Mouse (Mus musculus) stomach, embryonic 15.5 days (tissue): ENCODE results near the gene Il10. TPM values are rescaled to one million over a fixed set of nuclear protein-coding genes. Genes with fewer than 3 reads are reported as not detected.

ENCODE experiments used
- ATAC-seq: fragments of 200-750 bp; cut with Nextera tagmentation; 2 replicates; pipeline ENCODE4 v1.8.0; 2017; ENCODE audit warnings: low read depth, moderate number of reproducible peaks, moderate TSS enrichment; ENCODE audit not compliant: insufficient read depth, low FRiP score
- H3K27ac ChIP-seq: fragments of 300-500 bp; sonication (generic); 2 replicates; pipeline ENCODE4 v1.5.1; 2015; ENCODE audit warnings: mild to moderate bottlenecking, inconsistent platforms
- H3K27me3 ChIP-seq: fragments of 300-500 bp; sonication (generic); replicated peaks from 2 replicates; pipeline ENCODE4 v1.6.1; 2015; ENCODE audit warnings: inconsistent platforms
- H3K36me3 ChIP-seq: fragments of 300-500 bp; sonication (generic); 2 replicates; pipeline ENCODE4 v1.6.1; 2015; ENCODE audit warnings: inconsistent platforms
- H3K4me1 ChIP-seq: fragments of 300-500 bp; sonication (generic); 2 replicates; pipeline ENCODE4 v1.6.1; 2015; ENCODE audit warnings: inconsistent platforms
- H3K4me2 ChIP-seq: fragments of 300-500 bp; sonication (generic); 2 replicates; pipeline ENCODE4 v1.6.1; 2015; ENCODE audit warnings: mild to moderate bottlenecking, inconsistent platforms
- H3K4me3 ChIP-seq: fragments of 300-500 bp; sonication (generic); replicated peaks from 2 replicates; pipeline ENCODE4 v1.5.1; 2015; ENCODE audit warnings: inconsistent platforms
- H3K9ac ChIP-seq: fragments of 300-500 bp; sonication (generic); 2 replicates; pipeline ENCODE4 v1.6.1; 2015; ENCODE audit warnings: inconsistent platforms
- H3K9me3 ChIP-seq: fragments of 300-500 bp; sonication (generic); 2 replicates; pipeline ENCODE4 v1.6.1; 2016; ENCODE audit warnings: inconsistent platforms
- WGBS: fragments of 180-500 bp; shearing (Covaris S2); methylation state at CpG from one replicate; pipeline ENCODE4 v1.1.7; 2015; 5-methylcytosine and 5-hydroxymethylcytosine counted together
- polyA plus RNA-seq: library from polyadenylated mRNA; unstranded; fragments of >200 nt; fragmentation: Nextera tagmentation; extraction: Ambion mirVana; gene quantifications from 2 replicates; pipeline ENCODE4 v1.2.1, GENCODE M21; 2015

Gene Il10
- polyA plus RNA-seq, 1 experiment from 2014 or later = not detected

GRCm38 (mm10) chr1:131042263-131042662, 22.6 kb downstream of the Il10 start:
- WGBS = 74% methylated on average over 2 of the region's 2 CpGs
- Histone ChIP-seq H3K27ac (no peak overlapping the region), H3K9me3 (no peaks in the 10 kb centered on the region), H3K4me2 (no peak overlapping the region), H3K9ac (no peak overlapping the region), H3K27me3 (no peaks in the 10 kb centered on the region), H3K36me3 (no peaks in the 10 kb centered on the region), H3K4me1 (no peaks in the 10 kb centered on the region), H3K4me3 (no peak overlapping the region)
- ATAC-seq = no peak

- no peaks in the 10 kb centered on the region for H3K27me3 ChIP-seq
- H3K9ac ChIP-seq = no peak overlapping the region
- H3K4me3 ChIP-seq = no peak overlapping the region
- no peak for ATAC-seq
- H3K27ac ChIP-seq = no peak overlapping the region
- H3K9me3 ChIP-seq = no peaks in the 10 kb centered on the region
- WGBS = 91% methylated on average over 3 of the region's 3 CpGs
- H3K36me3 ChIP-seq = no peaks in the 10 kb centered on the region
- no peak overlapping the region for H3K4me2 ChIP-seq
- no peaks in the 10 kb centered on the region for H3K4me1 ChIP-seq
Observed at GRCm38 (mm10) chr1:131042721-131043120, 23.1 kb downstream of the Il10 start.

GRCm38 (mm10) chr1:131043636-131044035, 24.0 kb downstream of the Il10 start:
- H3K4me3 ChIP-seq = no peak overlapping the region
- 90% methylated on average over 4 of the region's 4 CpGs for WGBS
- no peak for ATAC-seq
- no peaks in the 10 kb centered on the region for H3K9me3 ChIP-seq
- H3K4me1 ChIP-seq = no peaks in the 10 kb centered on the region
- H3K27me3 ChIP-seq = no peaks in the 10 kb centered on the region
- H3K27ac ChIP-seq = no peak overlapping the region
- H3K9ac ChIP-seq = no peak overlapping the region
- H3K4me2 ChIP-seq = no peak overlapping the region
- no peaks in the 10 kb centered on the region for H3K36me3 ChIP-seq

- H3K4me2 ChIP-seq = no peak overlapping the region
- no peak for ATAC-seq
Observed at GRCm38 (mm10) chr1:131045723-131046355, 26.2 kb downstream of the Il10 start.

GRCm38 (mm10) chr1:131046607-131047006, 27.0 kb downstream of the Il10 start:
- no peak overlapping the region for H3K4me3 ChIP-seq
- WGBS = 88% methylated on average over 10 of the region's 10 CpGs
- no peaks in the 10 kb centered on the region for H3K9me3 ChIP-seq

More at GRCm38 (mm10) chr1:131045723-131046355, 26.2 kb downstream of the Il10 start:
- Histone ChIP-seq H3K27ac (no peak overlapping the region), H3K4me3 (no peak overlapping the region), H3K9me3 (no peaks in the 10 kb centered on the region), H3K36me3 (no peaks in the 10 kb centered on the region), H3K9ac (no peak overlapping the region), H3K27me3 (no peaks in the 10 kb centered on the region), H3K4me1 (no peaks in the 10 kb centered on the region; the same call in 1 of the 2 replicates)
- WGBS = 74% methylated on average over 2 of the region's 2 CpGs

GRCm38 (mm10) chr1:131048121-131048863, 28.6 kb downstream of the Il10 start:
- 54% methylated on average over 6 of the region's 6 CpGs for WGBS
- no peak overlapping the region for H3K9ac ChIP-seq
- no peak for ATAC-seq
- no peak overlapping the region for H3K4me3 ChIP-seq
- H3K27ac ChIP-seq = no peak overlapping the region
- no peaks in the 10 kb centered on the region for H3K27me3 ChIP-seq
- H3K36me3 ChIP-seq = no peaks in the 10 kb centered on the region
- peaks cover 9% of the 10 kb centered on the region for H3K4me1 ChIP-seq
- no peak overlapping the region for H3K4me2 ChIP-seq
- no peaks in the 10 kb centered on the region for H3K9me3 ChIP-seq

More at GRCm38 (mm10) chr1:131046607-131047006, 27.0 kb downstream of the Il10 start:
- Histone ChIP-seq H3K4me2 (no peak overlapping the region), H3K4me1 (peaks cover 6% of the 10 kb centered on the region), H3K36me3 (no peaks in the 10 kb centered on the region), H3K27me3 (no peaks in the 10 kb centered on the region), H3K9ac (no peak overlapping the region), H3K27ac (no peak overlapping the region)
- ATAC-seq = no peak

- H3K4me1 ChIP-seq = peaks cover 9% of the 10 kb centered on the region
- H3K27ac ChIP-seq = no peak overlapping the region
- 86% methylated on average over 8 of the region's 8 CpGs for WGBS
- H3K9me3 ChIP-seq = no peaks in the 10 kb centered on the region
- ATAC-seq = no peak
- H3K4me3 ChIP-seq = no peak overlapping the region
- no peak overlapping the region for H3K9ac ChIP-seq
- H3K4me2 ChIP-seq = no peak overlapping the region
- peaks cover 4% of the 10 kb centered on the region; the same call in 1 of the 2 replicates for H3K36me3 ChIP-seq
- no peaks in the 10 kb centered on the region for H3K27me3 ChIP-seq
Observed at GRCm38 (mm10) chr1:131048946-131049345, 29.3 kb downstream of the Il10 start.

- no peak overlapping the region for H3K9ac ChIP-seq
- H3K4me1 ChIP-seq = peaks cover 9% of the 10 kb centered on the region
- no peaks in the 10 kb centered on the region for H3K27me3 ChIP-seq
- no peak for ATAC-seq
- peaks cover 8% of the 10 kb centered on the region for H3K36me3 ChIP-seq
- no peak overlapping the region for H3K4me3 ChIP-seq
- 75% methylated on average over 5 of the region's 5 CpGs for WGBS
- H3K9me3 ChIP-seq = no peaks in the 10 kb centered on the region
- H3K4me2 ChIP-seq = no peak overlapping the region
- H3K27ac ChIP-seq = no peak overlapping the region
Observed at GRCm38 (mm10) chr1:131049361-131049806, 29.7 kb downstream of the Il10 start.

- ATAC-seq = no peak
- WGBS = 92% methylated on average over 5 of the region's 5 CpGs
- Histone ChIP-seq H3K27ac (no peak overlapping the region), H3K4me3 (no peak overlapping the region), H3K9me3 (no peaks in the 10 kb centered on the region), H3K27me3 (no peaks in the 10 kb centered on the region), H3K9ac (no peak overlapping the region), H3K4me2 (no peak overlapping the region), H3K4me1 (peaks cover 9% of the 10 kb centered on the region), H3K36me3 (peaks cover 14% of the 10 kb centered on the region)
Observed at GRCm38 (mm10) chr1:131050011-131050410, 30.4 kb downstream of the Il10 start.

- H3K27ac ChIP-seq = no peak overlapping the region
- ATAC-seq = no peak
- 87% methylated on average over 5 of the region's 5 CpGs for WGBS
- no peak overlapping the region for H3K9ac ChIP-seq
- H3K4me1 ChIP-seq = peaks cover 9% of the 10 kb centered on the region
- peaks cover 20% of the 10 kb centered on the region for H3K36me3 ChIP-seq
- no peak overlapping the region for H3K4me3 ChIP-seq
- H3K27me3 ChIP-seq = no peaks in the 10 kb centered on the region
- no peaks in the 10 kb centered on the region for H3K9me3 ChIP-seq
- no peak overlapping the region for H3K4me2 ChIP-seq
Observed at GRCm38 (mm10) chr1:131050617-131051016, 31.0 kb downstream of the Il10 start.

- Histone ChIP-seq H3K36me3 (peaks cover 25% of the 10 kb centered on the region), H3K4me3 (no peak overlapping the region), H3K4me1 (peaks cover 9% of the 10 kb centered on the region), H3K27me3 (no peaks in the 10 kb centered on the region), H3K9ac (no peak overlapping the region), H3K27ac (no peak overlapping the region), H3K4me2 (no peak overlapping the region), H3K9me3 (no peaks in the 10 kb centered on the region)
- WGBS = 34% methylated on average over 7 of the region's 7 CpGs
- ATAC-seq = no peak
Observed at GRCm38 (mm10) chr1:131051073-131051472, 31.4 kb downstream of the Il10 start.

GRCm38 (mm10) chr1:131053239-131053638, 33.6 kb downstream of the Il10 start:
- Histone ChIP-seq H3K9ac (no peak overlapping the region), H3K36me3 (peaks cover 42% of the 10 kb centered on the region)

More at GRCm38 (mm10) chr1:131053239-131053638, 33.6 kb downstream of the Il10 start:
- WGBS = 14% methylated on average over 8 of the region's 8 CpGs
- peak; percentile 19; the same call in 1 of the 2 replicates for ATAC-seq
- H3K27me3 ChIP-seq = no peaks in the 10 kb centered on the region
- no peak overlapping the region for H3K27ac ChIP-seq
- no peak overlapping the region for H3K4me2 ChIP-seq
- no peaks in the 10 kb centered on the region for H3K9me3 ChIP-seq
- H3K4me1 ChIP-seq = peaks cover 9% of the 10 kb centered on the region
- no peak overlapping the region for H3K4me3 ChIP-seq
